8 mouse cellular contexts compared by ENCODE assay signal in genomic region chr12:99627898-99628231, GRCm38 (mm10).
DNase-seq lines count a peak whose midpoint lies in the region; ATAC-seq lines count a peak whose summit lies in the region.

No protein-coding gene starts in this region.

- peak; percentile 92 for ATAC-seq in inflammation-experienced regulatory T-cells, adult 6 months
- peak; percentile 91 for ATAC-seq in megakaryocyte, adult 5-6 weeks (ENCODE audit: poor library complexity, severe bottlenecking)

- peak; percentile 61 for DNase-seq in WW6 (ENCODE audit: low read depth, low spot score)
- peak; percentile 94 to 97 for DNase-seq in cerebellum, postnatal 10 days
- peak; percentile 76 to 91 for DNase-seq in frontal cortex, postnatal 25 days (ENCODE audit: low spot score in 2 of 2)
- peak; percentile 91 to 92 for DNase-seq in left cerebral cortex, adult 9 months (ENCODE audit: low spot score in 2 of 2)
- peak; percentile 72 for DNase-seq in retina, postnatal 7 days (ENCODE audit: low read depth, low spot score)
- peak; percentile 75 for DNase-seq in urinary bladder, adult 2 months (ENCODE audit: low spot score)

Comparison
In these comparisons a context has a peak if more than half of its experiments do, and no peak if none do; other contexts are left out.
1. Peak in every context shown above with its lines: DNase-seq and ATAC-seq.